Mouse (Mus musculus): ENCODE data around the gene Izumo1r. TPM values are rescaled to one million over a fixed set of nuclear protein-coding genes. Genes with fewer than 3 reads are reported as not detected.

The Izumo1r gene
- not detected in 2 replicates for total RNA-seq (2014; rRNA removed)
- polyA plus RNA-seq (2015; fragmentation: Nextera tagmentation; extraction: Ambion mirVana) = not detected in 2 replicates

- no peak for TF ChIP-seq CTCF (IDR thresholded peaks at IDR 0.05; ENCODE audit: low read depth)
- no peak within 1 kb of the TSS for H3K4me2 ChIP-seq (ENCODE audit: low read depth)
- no peaks in the 10 kb centered on the region for H3K36me3 ChIP-seq (ENCODE audit: insufficient read depth)
- no peak within 1 kb of the TSS for H3K27ac ChIP-seq (ENCODE audit: low read depth, low read length)
- H3K27me3 ChIP-seq (ENCODE audit: insufficient read depth, low read length) = no peaks in the 10 kb centered on the region
- H3K9ac ChIP-seq = no peak within 1 kb of the TSS
- no peak within 1 kb of the TSS for H3K4me3 ChIP-seq (ENCODE audit: low read depth, low read length)
- no peaks in the 10 kb centered on the region for H3K4me1 ChIP-seq (ENCODE audit: insufficient read depth)
- DNase-seq (no peak), ATAC-seq (no peak)
- 36% methylated on average over 11 of the region's 11 CpGs for WGBS
- no peaks in the 10 kb centered on the region for H3K9me3 ChIP-seq (ENCODE audit: low read length)
These were observed at the start of gene Izumo1r for GRCm38 (mm10) chr9:14903581-14904378. Gene Izumo1r (minus strand): TSS chr9:14903949.

DNA sequence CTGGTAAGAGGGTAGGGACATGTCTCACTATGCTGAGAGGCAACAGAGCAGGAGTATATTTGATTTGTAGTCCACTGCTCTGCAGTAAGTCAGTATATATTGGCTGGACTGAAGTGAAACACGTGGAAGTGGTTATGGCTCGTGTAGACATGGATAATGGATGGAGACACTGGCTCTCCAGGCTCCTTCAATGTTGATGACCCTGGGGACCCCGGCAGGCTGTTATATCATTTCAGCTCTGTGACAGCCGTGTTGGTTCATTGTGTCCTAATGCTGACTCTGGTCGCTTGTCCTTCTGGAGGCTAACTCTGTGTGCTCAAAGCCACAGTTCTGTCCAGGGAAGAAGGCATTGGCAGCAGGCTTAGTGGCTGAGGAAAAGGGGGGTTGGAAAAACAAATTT, 47.3 kb upstream of the Izumo1r start:
- ATAC-seq (no peak), DNase-seq (no peak)
- 78% methylated on average over 5 of the region's 5 CpGs for WGBS
- Histone ChIP-seq H3K4me3 (ENCODE audit: low read depth, low read length) (no peak overlapping the region), H3K4me2 (ENCODE audit: low read depth) (no peak overlapping the region), H3K36me3 (ENCODE audit: insufficient read depth) (no peaks in the 10 kb centered on the region), H3K9me3 (ENCODE audit: low read length) (no peaks in the 10 kb centered on the region), H3K27ac (ENCODE audit: low read depth, low read length) (no peak overlapping the region), H3K27me3 (ENCODE audit: insufficient read depth, low read length) (no peaks in the 10 kb centered on the region), H3K4me1 (ENCODE audit: insufficient read depth) (no peaks in the 10 kb centered on the region), H3K9ac (no peak overlapping the region)
- TF ChIP-seq CTCF (IDR thresholded peaks at IDR 0.05; ENCODE audit: low read depth) = no peak

DNA sequence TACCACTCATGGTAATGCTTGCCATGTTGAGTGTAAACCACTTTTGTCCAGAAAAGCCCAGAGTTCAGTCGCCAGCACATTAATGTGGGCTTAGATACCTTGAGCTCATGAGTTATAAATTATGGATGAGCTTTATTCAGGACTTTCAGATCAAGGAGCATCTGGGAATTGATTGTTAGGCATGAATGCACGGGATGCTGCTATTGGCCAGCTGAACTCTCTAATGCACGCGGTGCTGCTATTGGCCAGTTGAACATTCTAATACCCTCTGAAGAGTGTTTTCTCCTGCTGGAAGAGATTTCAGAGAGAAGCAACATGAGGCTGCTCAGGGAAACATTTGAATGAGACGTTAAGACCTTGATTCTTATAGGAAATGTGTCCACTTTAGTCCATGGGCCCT, 45.1 kb upstream of the Izumo1r start:
- H3K4me1 ChIP-seq (ENCODE audit: insufficient read depth) = no peaks in the 10 kb centered on the region
- no peak overlapping the region for H3K27ac ChIP-seq (ENCODE audit: low read depth, low read length)
- H3K4me2 ChIP-seq (ENCODE audit: low read depth) = no peak overlapping the region
- ATAC-seq (no peak), DNase-seq (no peak)
- H3K9ac ChIP-seq = no peak overlapping the region
- H3K4me3 ChIP-seq (ENCODE audit: low read depth, low read length) = no peak overlapping the region
- 66% methylated on average over 5 of the region's 5 CpGs for WGBS
- no peaks in the 10 kb centered on the region for H3K27me3 ChIP-seq (ENCODE audit: insufficient read depth, low read length)
- no peaks in the 10 kb centered on the region for H3K36me3 ChIP-seq (ENCODE audit: insufficient read depth)
- TF ChIP-seq CTCF (IDR thresholded peaks at IDR 0.05; ENCODE audit: low read depth) = no peak
- H3K9me3 ChIP-seq (ENCODE audit: low read length) = no peaks in the 10 kb centered on the region

DNA sequence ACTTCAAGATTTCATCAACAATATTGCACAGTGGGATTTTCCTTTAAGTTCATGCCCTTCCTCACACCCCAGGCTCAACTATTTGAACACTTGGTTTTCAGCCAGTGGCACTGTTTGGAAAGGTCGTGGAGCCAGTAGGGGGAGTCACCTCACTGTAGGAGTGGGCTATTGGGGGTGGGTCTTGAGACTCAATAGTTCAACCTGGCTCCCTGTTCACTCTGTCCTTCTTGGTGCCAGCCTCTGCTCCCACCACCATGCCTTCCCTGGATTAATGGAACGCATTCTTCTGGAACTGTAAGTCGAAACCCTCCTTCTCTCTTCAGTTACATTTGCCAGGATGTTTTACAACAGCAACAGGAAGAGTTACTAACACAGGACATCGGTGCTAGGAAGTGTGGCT, 42.9 kb upstream of the Izumo1r start:
- no peaks in the 10 kb centered on the region for H3K9me3 ChIP-seq (ENCODE audit: low read length)
- no peaks in the 10 kb centered on the region for H3K4me1 ChIP-seq (ENCODE audit: insufficient read depth)
- H3K27me3 ChIP-seq (ENCODE audit: insufficient read depth, low read length) = no peaks in the 10 kb centered on the region
- no peak for TF ChIP-seq CTCF (IDR thresholded peaks at IDR 0.05; ENCODE audit: low read depth)
- WGBS = 72% methylated on average over 4 of the region's 4 CpGs
- no peak overlapping the region for H3K4me3 ChIP-seq (ENCODE audit: low read depth, low read length)
- no peak overlapping the region for H3K27ac ChIP-seq (ENCODE audit: low read depth, low read length)
- no peak overlapping the region for H3K4me2 ChIP-seq (ENCODE audit: low read depth)
- DNase-seq = no peak
- H3K9ac ChIP-seq = no peak overlapping the region
- no peaks in the 10 kb centered on the region for H3K36me3 ChIP-seq (ENCODE audit: insufficient read depth)
- ATAC-seq = no peak

DNA sequence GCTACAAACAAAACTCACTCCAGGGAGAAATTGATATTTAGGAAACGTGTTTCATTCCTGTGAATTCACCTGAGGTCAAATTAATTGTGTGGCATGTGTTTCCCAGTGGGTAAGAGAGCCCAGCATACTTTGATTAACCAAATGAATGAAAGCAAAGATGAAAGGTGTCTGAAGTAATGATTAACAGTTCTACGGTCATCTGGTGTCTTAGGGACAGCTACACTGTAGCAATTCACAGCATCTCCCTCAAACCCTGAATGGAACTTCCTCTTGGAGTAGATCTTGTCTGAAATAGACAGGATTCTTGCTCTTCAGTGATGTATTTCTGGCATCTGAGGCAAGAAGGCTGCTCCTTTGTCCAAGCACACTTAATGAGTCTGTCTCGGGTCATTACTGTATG, 42.2 kb upstream of the Izumo1r start:
- Histone ChIP-seq H3K36me3 (ENCODE audit: insufficient read depth) (no peaks in the 10 kb centered on the region), H3K27ac (ENCODE audit: low read depth, low read length) (no peak overlapping the region), H3K9me3 (ENCODE audit: low read length) (no peaks in the 10 kb centered on the region), H3K27me3 (ENCODE audit: insufficient read depth, low read length) (no peaks in the 10 kb centered on the region), H3K9ac (no peak overlapping the region), H3K4me1 (ENCODE audit: insufficient read depth) (no peaks in the 10 kb centered on the region), H3K4me3 (ENCODE audit: low read depth, low read length) (no peak overlapping the region), H3K4me2 (ENCODE audit: low read depth) (no peak overlapping the region)
- ATAC-seq (no peak), DNase-seq (no peak)
- no peak for TF ChIP-seq CTCF (IDR thresholded peaks at IDR 0.05; ENCODE audit: low read depth)
- WGBS = 34% methylated on average over 3 of the region's 3 CpGs

DNA sequence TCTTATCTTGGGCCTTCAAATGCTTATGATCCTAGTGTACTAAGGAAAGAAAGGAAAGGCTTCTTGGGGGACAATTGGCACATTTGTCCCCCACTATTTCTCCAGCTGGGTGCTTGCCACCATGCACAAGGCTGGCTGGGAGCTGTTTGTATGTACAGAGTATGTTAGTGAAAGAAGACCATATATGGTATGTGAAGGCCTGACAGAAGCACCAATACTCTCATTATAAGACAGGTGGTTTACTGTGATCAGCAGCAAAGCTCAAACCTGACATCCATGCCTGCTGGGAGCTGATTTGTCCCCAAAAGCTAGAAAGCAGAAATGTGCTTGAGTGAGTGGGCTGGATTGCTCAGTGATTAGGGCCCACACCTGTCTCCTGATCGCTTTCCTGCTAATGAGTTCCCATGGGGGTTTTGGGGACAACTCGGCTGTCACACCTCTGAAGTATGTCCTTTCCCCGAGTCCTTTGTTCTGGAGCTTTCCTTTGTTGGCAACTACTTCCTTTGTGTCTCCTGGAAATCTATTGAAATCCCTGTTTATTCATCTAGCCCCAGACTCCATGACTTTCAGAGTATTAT, 38.5 kb upstream of the Izumo1r start:
- no peaks in the 10 kb centered on the region for H3K4me1 ChIP-seq (ENCODE audit: insufficient read depth)
- no peaks in the 10 kb centered on the region for H3K27me3 ChIP-seq (ENCODE audit: insufficient read depth, low read length)
- no peaks in the 10 kb centered on the region for H3K9me3 ChIP-seq (ENCODE audit: low read length)
- no peak overlapping the region for H3K4me3 ChIP-seq (ENCODE audit: low read depth, low read length)
- H3K36me3 ChIP-seq (ENCODE audit: insufficient read depth) = no peaks in the 10 kb centered on the region
- no peak overlapping the region for H3K4me2 ChIP-seq (ENCODE audit: low read depth)
- ATAC-seq (no peak), DNase-seq (no peak)
- no peak overlapping the region for H3K9ac ChIP-seq
- H3K27ac ChIP-seq (ENCODE audit: low read depth, low read length) = no peak overlapping the region
- TF ChIP-seq CTCF (IDR thresholded peaks at IDR 0.05; ENCODE audit: low read depth) = no peak
- 20% methylated on average over 3 of the region's 3 CpGs for WGBS

DNA sequence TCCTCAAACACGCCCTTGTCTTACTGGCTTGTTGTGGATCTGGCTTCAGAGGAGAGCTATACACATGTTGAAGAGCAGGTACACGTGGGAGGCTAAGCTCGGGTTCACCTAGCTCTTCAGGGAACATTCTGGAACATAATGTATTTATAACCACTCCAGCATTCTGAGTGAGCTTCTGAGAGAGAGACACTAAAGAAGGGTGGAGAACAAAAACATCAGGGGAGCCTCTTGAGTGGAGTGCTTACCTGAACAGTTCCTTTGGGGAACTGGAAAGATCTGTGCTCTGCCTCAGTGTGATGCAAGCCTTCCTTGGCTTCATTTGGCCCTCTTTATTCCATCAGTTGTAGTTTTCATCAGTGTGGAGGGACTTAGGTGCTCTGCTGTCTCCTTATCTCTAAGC, 35.9 kb upstream of the Izumo1r start:
- ATAC-seq = no peak
- Histone ChIP-seq H3K27me3 (ENCODE audit: insufficient read depth, low read length) (no peaks in the 10 kb centered on the region), H3K9ac (no peak overlapping the region), H3K4me2 (ENCODE audit: low read depth) (no peak overlapping the region), H3K9me3 (ENCODE audit: low read length) (no peaks in the 10 kb centered on the region), H3K4me3 (ENCODE audit: low read depth, low read length) (no peak overlapping the region), H3K27ac (ENCODE audit: low read depth, low read length) (no peak overlapping the region), H3K36me3 (ENCODE audit: insufficient read depth) (no peaks in the 10 kb centered on the region), H3K4me1 (ENCODE audit: insufficient read depth) (no peaks in the 10 kb centered on the region)
- 86% methylated on average over 3 of the region's 3 CpGs for WGBS
- TF ChIP-seq CTCF (IDR thresholded peaks at IDR 0.05; ENCODE audit: low read depth) = no peak
- DNase-seq = no peak
